Mouse (Mus musculus) liver, adult 2 months (tissue): ENCODE data around the gene Cbx8. TPM values are rescaled to one million over a fixed set of nuclear protein-coding genes. Genes with fewer than 3 reads are reported as not detected.

Source experiments
- DNase-seq: peaks from one replicate; pipeline ENCODE4 v3.0.0-alpha.2; 2011; ENCODE audit warnings: low read depth, low spot score; ENCODE audit errors: extremely low read depth
- H3K27ac ChIP-seq: fragments of 200-500 bp; replicated peaks from 2 replicates; pipeline ENCODE4 v1.5.1; 2012; ENCODE audit warnings: low read depth, mild to moderate bottlenecking, control low read depth, inconsistent platforms, low read length; ENCODE audit not compliant: insufficient read depth
- H3K27me3 ChIP-seq: fragments of 200-500 bp; 2 replicates; pipeline ENCODE4 v1.6.1; 2012; ENCODE audit warnings: mild to moderate bottlenecking, moderate library complexity, low read length, inconsistent platforms; ENCODE audit not compliant: control insufficient read depth, insufficient read depth
- H3K36me3 ChIP-seq: fragments of 200-500 bp; 2 replicates; pipeline ENCODE4 v1.6.1; 2012; ENCODE audit warnings: low read length, inconsistent platforms; ENCODE audit not compliant: control insufficient read depth, insufficient read depth
- H3K4me1 ChIP-seq: fragments of 200-500 bp; 2 replicates; pipeline ENCODE4 v1.6.1; 2011; ENCODE audit warnings: low read length; ENCODE audit not compliant: control insufficient read depth, insufficient read depth
- H3K4me3 ChIP-seq: fragments of 200-500 bp; 2 replicates; pipeline ENCODE4 v1.5.1; 2011; ENCODE audit warnings: low read depth, mild to moderate bottlenecking, control low read depth, low read length, moderate library complexity; ENCODE audit not compliant: insufficient read depth
- H3K79me2 ChIP-seq: fragments of 200-500 bp; 2 replicates; pipeline ENCODE4 v1.6.1; 2012; ENCODE audit warnings: inconsistent platforms, mild to moderate bottlenecking, low read length, moderate library complexity; ENCODE audit not compliant: control insufficient read depth, insufficient read depth
- H3K9ac ChIP-seq: fragments of 200-500 bp; 2 replicates; pipeline ENCODE4 v1.6.1; 2012; ENCODE audit warnings: low read depth, mild to moderate bottlenecking, control low read depth, inconsistent platforms, low read length
- CTCF ChIP-seq: fragments of 200-500 bp; IDR thresholded peaks from 2 replicates; pipeline ENCODE4 v1.5.1; 2011; ENCODE audit warnings: low read depth, low read length, control low read depth
- POLR2A ChIP-seq: fragments of 200-500 bp; IDR thresholded peaks from 2 replicates; pipeline ENCODE4 v1.6.1; 2011; ENCODE audit warnings: low read length, control low read depth; ENCODE audit not compliant: insufficient read depth; ENCODE audit errors: extremely low read depth
- WGBS: fragments of 180-500 bp; shearing (Covaris S2); methylation state at CpG from one replicate; pipeline ENCODE4 v1.1.7; 2018; 5-methylcytosine and 5-hydroxymethylcytosine counted together
- polyA plus RNA-seq: library from polyadenylated mRNA; depleted of rRNA; stranded (reverse); fragments of >200 nt; gene quantifications from 2 replicates; pipeline ENCODE4 v1.2.3, GENCODE M21; 2012; rRNA removed
- total RNA-seq: library from RNA; depleted of rRNA; stranded (reverse); fragments of >200 nt; gene quantifications from 2 replicates; pipeline ENCODE4 v1.2.3, GENCODE M21; 2014; rRNA removed

Cbx8 gene
- total and polyA plus RNA-seq, 2 experiments: 1.7 to 5.1 TPM

GRCm38 (mm10) chr11:118999361-118999804 is 41.4 kb downstream of the Cbx8 start:
- Histone ChIP-seq H3K4me1 (no peaks in the 10 kb centered on the region), H3K9ac (no peak overlapping the region), H3K36me3 (no peaks in the 10 kb centered on the region), H3K79me2 (no peaks in the 10 kb centered on the region), H3K27ac (no peak overlapping the region), H3K4me3 (no peak overlapping the region), H3K27me3 (peaks cover 8% of the 10 kb centered on the region)
- WGBS: 13% methylated on average over 26 of the region's 26 CpGs
- DNase-seq: no peak
- TF ChIP-seq CTCF (no peak), POLR2A (no peak)

GRCm38 (mm10) chr11:118998540-118999265 is 42.1 kb downstream of the Cbx8 start:
- no peaks in the 10 kb centered on the region for H3K4me1 ChIP-seq
- peaks cover 8% of the 10 kb centered on the region for H3K27me3 ChIP-seq
- H3K9ac ChIP-seq: no peak overlapping the region
- TF ChIP-seq CTCF (peak; percentile 89), POLR2A (no peak)
- no peak overlapping the region for H3K27ac ChIP-seq
- DNase-seq: no peak
- H3K4me3 ChIP-seq: no peak overlapping the region
- no peaks in the 10 kb centered on the region for H3K36me3 ChIP-seq
- 16% methylated on average over 30 of the region's 30 CpGs for WGBS
- H3K79me2 ChIP-seq: no peaks in the 10 kb centered on the region

- H3K36me3 ChIP-seq: no peaks in the 10 kb centered on the region
- TF ChIP-seq CTCF (no peak), POLR2A (no peak)
- H3K27ac ChIP-seq: no peak overlapping the region
- no peak overlapping the region for H3K4me3 ChIP-seq
- H3K9ac ChIP-seq: no peak overlapping the region
- 15% methylated on average over 3 of the region's 3 CpGs for WGBS
- peaks cover 8% of the 10 kb centered on the region for H3K27me3 ChIP-seq
- peak; percentile 36 for DNase-seq
- no peaks in the 10 kb centered on the region for H3K4me1 ChIP-seq
- no peaks in the 10 kb centered on the region for H3K79me2 ChIP-seq
Measured at GRCm38 (mm10) chr11:118997182-118997581, 43.6 kb downstream of the Cbx8 start.

GRCm38 (mm10) chr11:118995448-118995847 is 45.3 kb downstream of the Cbx8 start:
- no peak overlapping the region for H3K9ac ChIP-seq
- 72% methylated on average over 4 of the region's 4 CpGs for WGBS
- peaks cover 8% of the 10 kb centered on the region for H3K27me3 ChIP-seq
- no peak for TF ChIP-seq POLR2A
- no peak for TF ChIP-seq CTCF
- no peak overlapping the region for H3K4me3 ChIP-seq
- no peaks in the 10 kb centered on the region for H3K79me2 ChIP-seq
- no peak overlapping the region for H3K27ac ChIP-seq
- DNase-seq: no peak
- no peaks in the 10 kb centered on the region for H3K4me1 ChIP-seq
- no peaks in the 10 kb centered on the region for H3K36me3 ChIP-seq

- no peak for DNase-seq
- no peak overlapping the region for H3K27ac ChIP-seq
- no peaks in the 10 kb centered on the region for H3K27me3 ChIP-seq
- no peak overlapping the region for H3K4me3 ChIP-seq
- TF ChIP-seq CTCF (no peak), POLR2A (no peak)
- H3K36me3 ChIP-seq: no peaks in the 10 kb centered on the region
- WGBS: 71% methylated on average over 3 of the region's 3 CpGs
- no peak overlapping the region for H3K9ac ChIP-seq
- no peaks in the 10 kb centered on the region for H3K4me1 ChIP-seq
- no peaks in the 10 kb centered on the region for H3K79me2 ChIP-seq
Measured at GRCm38 (mm10) chr11:118992781-118993180, 48.0 kb downstream of the Cbx8 start.

GRCm38 (mm10) chr11:118987999-118988398 is 52.8 kb downstream of the Cbx8 start, which contains the start of gene Enpp7:
Gene Enpp7, plus strand, starts transcription at chr11:118988188.
- H3K27me3 ChIP-seq: no peaks in the 10 kb centered on the region
- no peak for DNase-seq
- H3K27ac ChIP-seq: no peak within 1 kb of the TSS
- H3K36me3 ChIP-seq: no peaks in the 10 kb centered on the region
- H3K79me2 ChIP-seq: no peaks in the 10 kb centered on the region
- H3K4me1 ChIP-seq: no peaks in the 10 kb centered on the region
- H3K4me3 ChIP-seq: no peak within 1 kb of the TSS
- no peak for TF ChIP-seq POLR2A
- TF ChIP-seq CTCF: no peak
- H3K9ac ChIP-seq: no peak within 1 kb of the TSS
- WGBS: 83% methylated on average over 10 of the region's 10 CpGs

Other genes starting within 250 kb of the Cbx8 start
- gene Rbfox3, start 129.4 kb downstream of the Cbx8 start, total RNA-seq: 0.20 and 0.28 TPM in 2 replicates
- gene Rbfox3, start 129.4 kb downstream of the Cbx8 start, polyA plus RNA-seq: 0.34 and 0.44 TPM in 2 replicates
- gene Enpp7, start 52.8 kb downstream of the Cbx8 start, total RNA-seq: not detected in 2 replicates
- gene Enpp7, start 52.8 kb downstream of the Cbx8 start, polyA plus RNA-seq: not detected in 2 replicates
- 3.9 and 4.9 TPM in 2 replicates for gene Cbx2, start 18.0 kb downstream of the Cbx8 start, total RNA-seq
- gene Cbx2, start 18.0 kb downstream of the Cbx8 start, polyA plus RNA-seq: 2.9 and 4.1 TPM in 2 replicates
- gene Cbx4, start 45.3 kb upstream of the Cbx8 start, total RNA-seq: 2.8 and 2.9 TPM in 2 replicates
- 7.9 and 8.2 TPM in 2 replicates for gene Cbx4, start 45.3 kb upstream of the Cbx8 start, polyA plus RNA-seq
- gene Tbc1d16, start 187.5 kb upstream of the Cbx8 start, total RNA-seq: 4.6 and 5.5 TPM in 2 replicates
- gene Tbc1d16, start 187.5 kb upstream of the Cbx8 start, polyA plus RNA-seq: 8.5 and 9.5 TPM in 2 replicates
- 0.07 and 0.09 TPM in 2 replicates for gene Ccdc40, start 187.6 kb upstream of the Cbx8 start, total RNA-seq
- 0.04 TPM in 1 of 2 replicates, not detected in the other for gene Ccdc40, start 187.6 kb upstream of the Cbx8 start, polyA plus RNA-seq
- 22.4 and 49.3 TPM in 2 replicates for gene Gaa, start 226.9 kb upstream of the Cbx8 start, total RNA-seq
- 108 and 119 TPM in 2 replicates for gene Gaa, start 226.9 kb upstream of the Cbx8 start, polyA plus RNA-seq